Mouse (Mus musculus) megakaryocyte-erythroid progenitor cell, adult 5-6 weeks (primary cell): ENCODE measurements around the gene Tmem254c. TPM values are rescaled to one million over a fixed set of nuclear protein-coding genes. Genes with fewer than 3 reads are reported as not detected.

Experiments
- total RNA-seq, 2 experiments: library from RNA; stranded (forward) in 1 of 2; stranded (reverse) in 1 of 2; fragments of 200-1000, 215-1000 nt in 1 of 2; fragments of >200 nt in 1 of 2; fragmentation: Nextera tagmentation in 1 of 2; gene quantifications; 2 replicates each; pipeline ENCODE4 v1.2.3; 2014 to 2017

Gene Tmem254c
- total RNA-seq, 2 experiments from 2014 or later: 32.7 to 43.4 TPM

Other genes starting within 250 kb of the Tmem254c start
- 29.2 and 29.7 TPM in 2 replicates for gene Anxa11, start 225.2 kb downstream of the Tmem254c start, total RNA-seq (2014; fragmentation: Nextera tagmentation)
- 5.1 and 6.1 TPM in 2 replicates for gene Anxa11, start 225.2 kb downstream of the Tmem254c start, total RNA-seq (2017)
- not detected in 2 replicates for gene Plac9a, start 164.3 kb downstream of the Tmem254c start, total RNA-seq (2014; fragmentation: Nextera tagmentation)
- not detected in 2 replicates for gene Plac9a, start 164.3 kb downstream of the Tmem254c start, total RNA-seq (2017)
- gene Tmem254a, start 139.7 kb downstream of the Tmem254c start, total RNA-seq (2014; fragmentation: Nextera tagmentation): 10.1 and 20.8 TPM in 2 replicates
- 3.0 TPM in 1 of 2 replicates, not detected in the other for gene Tmem254a, start 139.7 kb downstream of the Tmem254c start, total RNA-seq (2017)
- not detected in 2 replicates for gene Cphx1, start 129.1 kb downstream of the Tmem254c start, total RNA-seq (2014; fragmentation: Nextera tagmentation)
- gene Cphx1, start 129.1 kb downstream of the Tmem254c start, total RNA-seq (2017): not detected in 2 replicates
- not detected in 2 replicates for gene Duxbl1, start 88.8 kb downstream of the Tmem254c start, total RNA-seq (2014; fragmentation: Nextera tagmentation)
- gene Duxbl1, start 88.8 kb downstream of the Tmem254c start, total RNA-seq (2017): not detected in 2 replicates
- gene Gm9780, start 24.6 kb downstream of the Tmem254c start, total RNA-seq (2014; fragmentation: Nextera tagmentation): not detected in 2 replicates
- gene Gm9780, start 24.6 kb downstream of the Tmem254c start, total RNA-seq (2017): not detected in 2 replicates
- gene Cphx2, start 14.2 kb upstream of the Tmem254c start, total RNA-seq (2014; fragmentation: Nextera tagmentation): not detected in 2 replicates
- gene Cphx2, start 14.2 kb upstream of the Tmem254c start, total RNA-seq (2017): not detected in 2 replicates
- not detected in 2 replicates for gene Cphx3, start 14.9 kb upstream of the Tmem254c start, total RNA-seq (2014; fragmentation: Nextera tagmentation)
- not detected in 2 replicates for gene Cphx3, start 14.9 kb upstream of the Tmem254c start, total RNA-seq (2017)
- gene Duxbl2, start 51.0 kb upstream of the Tmem254c start, total RNA-seq (2014; fragmentation: Nextera tagmentation): not detected in 2 replicates
- gene Duxbl2, start 51.0 kb upstream of the Tmem254c start, total RNA-seq (2017): not detected in 2 replicates
- gene Plac9b, start 115.1 kb upstream of the Tmem254c start, total RNA-seq (2014; fragmentation: Nextera tagmentation): not detected in 2 replicates
- gene Plac9b, start 115.1 kb upstream of the Tmem254c start, total RNA-seq (2017): not detected in 2 replicates
- gene Tmem254b, start 139.7 kb upstream of the Tmem254c start, total RNA-seq (2014; fragmentation: Nextera tagmentation): 9.3 and 33.6 TPM in 2 replicates
- gene Tmem254b, start 139.7 kb upstream of the Tmem254c start, total RNA-seq (2017): 21.8 and 24.0 TPM in 2 replicates
- not detected in 2 replicates for gene Duxbl3, start 190.6 kb upstream of the Tmem254c start, total RNA-seq (2014; fragmentation: Nextera tagmentation)
- gene Duxbl3, start 190.6 kb upstream of the Tmem254c start, total RNA-seq (2017): not detected in 2 replicates